Comparison of ENCODE assay signal across 8 mouse cellular contexts in the genomic region with DNA sequence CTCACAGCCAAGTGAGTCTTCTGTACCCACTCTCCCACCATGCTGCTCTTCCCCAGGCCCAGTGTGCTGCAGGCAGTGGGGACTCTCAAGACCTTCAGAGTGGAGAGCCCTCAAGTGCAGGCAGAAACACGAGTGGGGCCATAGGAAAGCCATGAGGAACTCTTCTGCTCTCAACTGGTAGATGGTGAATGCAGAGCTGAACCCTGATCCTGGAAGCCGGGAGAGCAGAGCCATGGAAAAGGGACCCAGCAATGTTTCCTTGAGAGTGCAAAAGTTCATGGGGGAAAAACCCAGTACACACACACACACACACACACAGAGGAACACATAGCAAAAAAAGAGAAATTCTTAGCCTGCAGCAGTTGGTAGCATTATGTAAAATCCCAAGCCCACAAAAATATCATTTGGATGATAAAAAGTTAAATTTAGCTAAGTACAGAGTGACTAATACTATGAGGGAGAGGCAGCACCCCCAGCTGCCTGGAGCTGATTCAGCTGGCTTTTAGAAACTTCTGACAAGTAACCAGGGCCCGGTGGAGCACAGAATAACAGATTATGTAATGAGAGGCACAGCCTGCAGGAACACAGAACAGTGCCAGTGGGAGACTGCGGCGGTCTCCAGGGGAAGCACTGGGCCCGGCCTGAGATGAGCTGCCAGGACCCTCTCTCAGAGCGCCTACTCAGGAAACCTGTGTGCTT. TPM values are rescaled to one million over a fixed set of nuclear protein-coding genes. Genes with fewer than 3 reads are reported as not detected.
DNase-seq lines count a peak whose midpoint lies in the region; ATAC-seq and TF ChIP-seq lines count a peak whose summit lies in the region.

No protein-coding gene starts in this region.

- H3K9me3 ChIP-seq in hindbrain, embryonic 15.5 days: no peaks in the 10 kb centered on the region
- H3K9me3 ChIP-seq in hindbrain, embryonic 12.5 days (replicated peaks): no peaks in the 10 kb centered on the region
- H3K9me3 ChIP-seq in limb, embryonic 14.5 days (ENCODE audit: control insufficient read depth, low read length): no peaks in the 10 kb centered on the region
- H3K9me3 ChIP-seq in stomach, embryonic 16.5 days (replicated peaks; ENCODE audit: control insufficient read depth, low read length): no peaks in the 10 kb centered on the region

- H3K27me3 ChIP-seq in hindbrain, embryonic 15.5 days: no peaks in the 10 kb centered on the region
- H3K27me3 ChIP-seq in hindbrain, embryonic 12.5 days: no peaks in the 10 kb centered on the region
- no peaks in the 10 kb centered on the region for H3K27me3 ChIP-seq in limb, embryonic 14.5 days (ENCODE audit: control insufficient read depth, insufficient read depth, low read length)
- no peaks in the 10 kb centered on the region for H3K27me3 ChIP-seq in stomach, embryonic 16.5 days (ENCODE audit: control insufficient read depth, insufficient read depth, low read length)

- peak overlapping the region; percentile 29; the same call in 1 of the 2 replicates for H3K27ac ChIP-seq in hindbrain, embryonic 15.5 days (replicated peaks)
- H3K27ac ChIP-seq in hindbrain, embryonic 12.5 days: no peak overlapping the region
- no peak overlapping the region for H3K27ac ChIP-seq in limb, embryonic 14.5 days (replicated peaks; ENCODE audit: low read depth, low read length)
- H3K27ac ChIP-seq in stomach, embryonic 16.5 days (ENCODE audit: low read length): peak overlapping the region; percentile 39; the same call in 1 of the 2 replicates

- H3K4me1 ChIP-seq in hindbrain, embryonic 15.5 days (replicated peaks): peaks cover 41% of the 10 kb centered on the region
- H3K4me1 ChIP-seq in hindbrain, embryonic 12.5 days: peaks cover 39% of the 10 kb centered on the region
- H3K4me1 ChIP-seq in limb, embryonic 14.5 days (ENCODE audit: control insufficient read depth, insufficient read depth, low read length): peaks cover 15% of the 10 kb centered on the region; the same call in 1 of the 2 replicates
- H3K4me1 ChIP-seq in stomach, embryonic 16.5 days (ENCODE audit: control insufficient read depth, insufficient read depth, low read length): peaks cover 25% of the 10 kb centered on the region

- no peaks in the 10 kb centered on the region for H3K36me3 ChIP-seq in hindbrain, embryonic 15.5 days
- H3K36me3 ChIP-seq in hindbrain, embryonic 12.5 days: no peaks in the 10 kb centered on the region
- H3K36me3 ChIP-seq in limb, embryonic 14.5 days (ENCODE audit: control insufficient read depth, insufficient read depth, low read length): no peaks in the 10 kb centered on the region
- no peaks in the 10 kb centered on the region for H3K36me3 ChIP-seq in stomach, embryonic 16.5 days (ENCODE audit: control insufficient read depth, insufficient read depth, low read length)

- H3K4me3 ChIP-seq in hindbrain, embryonic 15.5 days: no peak overlapping the region
- H3K4me3 ChIP-seq in hindbrain, embryonic 12.5 days: no peak overlapping the region
- no peak overlapping the region for H3K4me3 ChIP-seq in limb, embryonic 14.5 days (replicated peaks; ENCODE audit: low read length)
- no peak overlapping the region for H3K4me3 ChIP-seq in stomach, embryonic 16.5 days (replicated peaks; ENCODE audit: low read length)

- no peak overlapping the region for H3K9ac ChIP-seq in hindbrain, embryonic 15.5 days
- no peak overlapping the region for H3K9ac ChIP-seq in hindbrain, embryonic 12.5 days
- no peak overlapping the region for H3K9ac ChIP-seq in limb, embryonic 14.5 days (ENCODE audit: low read depth, low read length, severe bottlenecking)
- H3K9ac ChIP-seq in stomach, embryonic 16.5 days (ENCODE audit: low read length): no peak overlapping the region; the same call in 1 of the 2 replicates

- TF ChIP-seq POLR2A in limb, embryonic 14.5 days (IDR thresholded peaks at IDR 0.05; ENCODE audit: borderline replicate concordance, extremely low read depth, insufficient read depth, insufficient read length): no peak

- no peak overlapping the region for H3K4me2 ChIP-seq in hindbrain, embryonic 15.5 days
- H3K4me2 ChIP-seq in hindbrain, embryonic 12.5 days (replicated peaks): no peak overlapping the region
- no peak overlapping the region for H3K4me2 ChIP-seq in limb, embryonic 14.5 days (replicated peaks; ENCODE audit: low read depth, low read length, severe bottlenecking)
- no peak overlapping the region for H3K4me2 ChIP-seq in stomach, embryonic 16.5 days (ENCODE audit: low read depth, low read length)

- peak; percentile 90 for DNase-seq in adrenal gland, adult 8-10 months
- peak; percentile 69 for DNase-seq in gastrocnemius, postnatal 10 days
- peak; percentile 83 to 89 for DNase-seq in kidney, adult 8-10 months
- DNase-seq in limb, embryonic 14.5 days (ENCODE audit: low spot score): peak; percentile 36
- DNase-seq in B cell, adult 2 months: no peak

- ATAC-seq in hindbrain, embryonic 15.5 days (ENCODE audit: low FRiP score, low read depth): 0 out of 2 replicates have a peak, but pooled peaks have one; percentile 49
- ATAC-seq in hindbrain, embryonic 12.5 days (ENCODE audit: low FRiP score): no peak
- no peak for ATAC-seq in limb, embryonic 14.5 days (ENCODE audit: low FRiP score, low read depth)
- ATAC-seq in stomach, embryonic 16.5 days (ENCODE audit: insufficient read depth, low FRiP score): peak; percentile 61

- WGBS in hindbrain, embryonic 15.5 days: 62% methylated on average over 7 of the region's 7 CpGs
- WGBS in hindbrain, embryonic 12.5 days: 71% methylated on average over 7 of the region's 7 CpGs
- 63% methylated on average over 7 of the region's 7 CpGs for WGBS in limb, embryonic 14.5 days
- 40% methylated on average over 7 of the region's 7 CpGs for WGBS in stomach, embryonic 16.5 days

RNA-seq across cellular contexts. Expression of gene Pitpnm2, which starts 28.4 kb away (rescaled TPM):
- polyA plus RNA-seq in hindbrain, embryonic 15.5 days (2015; fragmentation: Nextera tagmentation; extraction: Ambion mirVana): 10.8 and 11.5 TPM in 2 replicates
- polyA plus RNA-seq in hindbrain, embryonic 12.5 days (2016; fragmentation: Nextera tagmentation; extraction: Ambion mirVana): 6.9 and 7.0 TPM in 2 replicates
- 10 to 100 TPM; 52.7 to 67.0 (median 62.5) TPM for total RNA-seq in adrenal gland, adult 8-10 months (2022)
- total RNA-seq in gastrocnemius, postnatal 10 days (2021): 10 to 100 TPM; 20.8 to 25.4 TPM
- 37.1 and 49.5 TPM in 2 replicates for polyA plus RNA-seq in limb, embryonic 14.5 days (2012; rRNA removed)
- polyA plus RNA-seq in limb, embryonic 14.5 days (2014; fragmentation: Nextera tagmentation; extraction: Ambion mirVana): 8.2 and 10.0 TPM in 2 replicates
- polyA plus RNA-seq in stomach, embryonic 16.5 days (2015; fragmentation: Nextera tagmentation; extraction: Ambion mirVana): 2.4 and 2.6 TPM in 2 replicates

Comparison
In these comparisons a context has a peak if more than half of its experiments do, and no peak if none do; other contexts are left out.
1. ATAC-seq: peak in hindbrain, embryonic 15.5 days (single experiment) and stomach, embryonic 16.5 days (single experiment); none in hindbrain, embryonic 12.5 days (single experiment) and limb, embryonic 14.5 days (single experiment).
2. H3K27ac ChIP-seq: peak in hindbrain, embryonic 15.5 days (single experiment) and stomach, embryonic 16.5 days (single experiment); none in hindbrain, embryonic 12.5 days (single experiment) and limb, embryonic 14.5 days (single experiment).
3. DNase-seq: peak in adrenal gland, adult 8-10 months (single experiment), gastrocnemius, postnatal 10 days (single experiment), kidney, adult 8-10 months (2 of 2) and limb, embryonic 14.5 days (single experiment); none in B cell, adult 2 months (0 of 2).